Mouse (Mus musculus) brain, adult 10 weeks (tissue): ENCODE data around the gene Olfr874. TPM values are rescaled to one million over a fixed set of nuclear protein-coding genes. Genes with fewer than 3 reads are reported as not detected.

Source experiments
- polyA plus RNA-seq: library from polyadenylated mRNA; stranded (reverse); fragments of 350-450 nt; fragmentation: Illumina TruSeq; extraction: RNeasy Lipid Tissue Mini Kit (QIAGEN cat#74804); gene quantifications from one replicate; pipeline ENCODE4 v1.2.3, GENCODE M21; 2015; ENCODE audit warnings: low read depth, low replicate concordance

The Olfr874 gene
- polyA plus RNA-seq: not detected

GRCm38 (mm10) chr9:37744806-37745205, at the start of gene Olfr874:
TSS of gene Olfr874 (plus strand) at chr9:37745106.

GRCm38 (mm10) chr9:37716150-37716549, 28.8 kb upstream of the Olfr874 start, which contains the start of gene Olfr160:
TSS of gene Olfr160 (minus strand) at chr9:37716250.

GRCm38 (mm10) chr9:37771759-37772158, 26.9 kb downstream of the Olfr874 start, which contains the start of gene Olfr875:
TSS of gene Olfr875 (plus strand) at chr9:37771857.

Other genes with a start within 250 kb of the Olfr874 start
- gene Esam, start 217.0 kb upstream of the Olfr874 start, polyA plus RNA-seq: 23.7 TPM
- 5.3 TPM for gene Vsig2, start 205.9 kb upstream of the Olfr874 start, polyA plus RNA-seq
- 1,626 TPM for gene Nrgn, start 192.2 kb upstream of the Olfr874 start, polyA plus RNA-seq
- gene Siae, start 189.4 kb upstream of the Olfr874 start, polyA plus RNA-seq: 19.7 TPM
- 9.7 TPM for gene Spa17, start 131.4 kb upstream of the Olfr874 start, polyA plus RNA-seq
- gene Tbrg1, start 87.8 kb upstream of the Olfr874 start, polyA plus RNA-seq: 69.8 TPM
- not detected for gene Panx3, start 75.9 kb upstream of the Olfr874 start, polyA plus RNA-seq
- gene Olfr160, start 28.9 kb upstream of the Olfr874 start, polyA plus RNA-seq: not detected
- not detected for gene Olfr875, start 26.8 kb downstream of the Olfr874 start, polyA plus RNA-seq
- not detected for gene Olfr876, start 57.9 kb downstream of the Olfr874 start, polyA plus RNA-seq
- not detected for gene Olfr877, start 109.2 kb downstream of the Olfr874 start, polyA plus RNA-seq
- not detected for gene Olfr145, start 151.6 kb downstream of the Olfr874 start, polyA plus RNA-seq
- gene Olfr878, start 172.7 kb downstream of the Olfr874 start, polyA plus RNA-seq: not detected
- gene Olfr881, start 246.7 kb downstream of the Olfr874 start, polyA plus RNA-seq: not detected